Mouse (Mus musculus) forebrain, embryonic 15.5 days (tissue): ENCODE data around the gene Ddx6. TPM values are rescaled to one million over a fixed set of nuclear protein-coding genes. Genes with fewer than 3 reads are reported as not detected.

Experiments used
- ATAC-seq: fragments of 200-750 bp; cut with Nextera tagmentation; replicated peaks from 2 replicates; pipeline ENCODE4 v1.8.0; 2017; ENCODE audit warnings: mild to moderate bottlenecking, moderate TSS enrichment, moderate library complexity
- H3K27ac ChIP-seq: fragments of 300-500 bp; sonication (generic); replicated peaks from 2 replicates; pipeline ENCODE4 v1.5.1; 2015; ENCODE audit warnings: mild to moderate bottlenecking, inconsistent platforms
- H3K27me3 ChIP-seq: fragments of 300-500 bp; sonication (generic); 2 replicates; pipeline ENCODE4 v1.6.1; 2015; ENCODE audit warnings: inconsistent platforms
- H3K36me3 ChIP-seq: fragments of 300-500 bp; sonication (generic); 2 replicates; pipeline ENCODE4 v1.6.1; 2015; ENCODE audit warnings: mild to moderate bottlenecking, inconsistent platforms
- H3K4me1 ChIP-seq: fragments of 300-500 bp; sonication (generic); 2 replicates; pipeline ENCODE4 v1.6.1; 2015; ENCODE audit warnings: inconsistent platforms
- H3K4me2 ChIP-seq: fragments of 300-500 bp; sonication (generic); replicated peaks from 2 replicates; pipeline ENCODE4 v1.6.1; 2015; ENCODE audit warnings: mild to moderate bottlenecking, inconsistent platforms
- H3K4me3 ChIP-seq: fragments of 300-500 bp; sonication (generic); 2 replicates; pipeline ENCODE4 v1.5.1; 2015; ENCODE audit warnings: mild to moderate bottlenecking, inconsistent platforms
- H3K9ac ChIP-seq: fragments of 300-500 bp; sonication (generic); replicated peaks from 2 replicates; pipeline ENCODE4 v1.6.1; 2015; ENCODE audit warnings: mild to moderate bottlenecking, inconsistent platforms
- H3K9me3 ChIP-seq: fragments of 300-500 bp; sonication (generic); 2 replicates; pipeline ENCODE4 v1.6.1; 2016; ENCODE audit warnings: inconsistent platforms
- WGBS: fragments of 180-500 bp; shearing (Covaris S2); methylation state at CpG from one replicate; pipeline ENCODE4 v1.1.7; 2015; ENCODE audit warnings: mixed read lengths; 5-methylcytosine and 5-hydroxymethylcytosine counted together
- polyA plus RNA-seq: library from polyadenylated mRNA; unstranded; fragments of >200 nt; fragmentation: Nextera tagmentation; extraction: Ambion mirVana; gene quantifications from 2 replicates; pipeline ENCODE4 v1.2.1, GENCODE M21; 2015

Ddx6 gene
- polyA plus RNA-seq, 1 experiment from 2014 or later = 23.1 TPM

- no peak for ATAC-seq
- H3K4me2 ChIP-seq = no peak overlapping the region
- no peaks in the 10 kb centered on the region for H3K9me3 ChIP-seq
- no peaks in the 10 kb centered on the region for H3K4me1 ChIP-seq
- H3K27me3 ChIP-seq = no peaks in the 10 kb centered on the region
- 48% methylated on average over 3 of the region's 3 CpGs for WGBS
- no peak overlapping the region for H3K27ac ChIP-seq
- H3K9ac ChIP-seq = no peak overlapping the region
- H3K4me3 ChIP-seq = no peak overlapping the region
- no peaks in the 10 kb centered on the region for H3K36me3 ChIP-seq
These were observed 23.3 kb upstream of the Ddx6 start for GRCm38 (mm10) chr9:44581423-44581822.

- Histone ChIP-seq H3K9me3 (no peaks in the 10 kb centered on the region), H3K4me1 (no peaks in the 10 kb centered on the region), H3K36me3 (no peaks in the 10 kb centered on the region), H3K27ac (no peak overlapping the region), H3K4me3 (no peak overlapping the region), H3K27me3 (no peaks in the 10 kb centered on the region), H3K4me2 (no peak overlapping the region), H3K9ac (no peak overlapping the region)
- 92% methylated on average over 16 of the region's 16 CpGs for WGBS
- no peak for ATAC-seq
These were observed 22.3 kb upstream of the Ddx6 start for GRCm38 (mm10) chr9:44582390-44582789.

DNA sequence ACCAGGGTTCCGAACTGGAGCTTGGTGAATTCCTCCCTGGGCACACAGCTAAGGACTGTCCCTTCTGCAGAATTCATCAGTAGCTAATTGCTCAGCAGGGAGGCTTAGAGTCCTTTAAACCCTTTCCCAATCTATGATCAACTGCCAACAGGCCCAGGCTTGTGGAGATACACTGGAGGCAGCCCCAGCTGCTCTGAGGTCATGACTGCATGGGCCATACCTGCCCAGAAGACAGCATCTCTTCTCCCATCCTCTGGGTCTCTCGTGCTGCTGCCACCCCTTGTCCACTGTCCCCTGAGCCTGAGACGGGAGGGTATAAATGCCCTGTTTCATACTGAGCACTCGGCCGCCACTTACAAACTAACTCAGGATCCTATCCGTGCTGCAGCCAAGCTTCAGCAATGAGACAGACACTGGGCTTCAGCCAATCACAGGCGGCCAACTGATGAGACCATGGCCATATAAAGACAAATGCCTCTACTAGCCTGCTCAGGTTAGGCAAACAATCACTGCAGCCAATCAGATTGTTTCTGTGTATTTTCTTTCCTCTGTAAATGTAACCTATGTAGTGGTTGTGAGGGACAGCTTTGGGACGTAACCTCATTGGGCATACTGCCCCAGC lies 17.9 kb upstream of the Ddx6 start:
- Histone ChIP-seq H3K36me3 (no peaks in the 10 kb centered on the region), H3K27ac (no peak overlapping the region), H3K9ac (no peak overlapping the region), H3K4me2 (no peak overlapping the region), H3K4me3 (no peak overlapping the region), H3K4me1 (no peaks in the 10 kb centered on the region), H3K9me3 (no peaks in the 10 kb centered on the region), H3K27me3 (no peaks in the 10 kb centered on the region)
- no peak for ATAC-seq
- 68% methylated on average over 8 of the region's 8 CpGs for WGBS

- Histone ChIP-seq H3K4me2 (no peak overlapping the region), H3K9ac (no peak overlapping the region), H3K27ac (no peak overlapping the region), H3K36me3 (no peaks in the 10 kb centered on the region), H3K27me3 (no peaks in the 10 kb centered on the region), H3K4me3 (no peak overlapping the region), H3K9me3 (no peaks in the 10 kb centered on the region), H3K4me1 (no peaks in the 10 kb centered on the region)
- 85% methylated on average over 9 of the region's 9 CpGs for WGBS
- ATAC-seq = no peak
These were observed 17.2 kb upstream of the Ddx6 start for GRCm38 (mm10) chr9:44587262-44588160.

GRCm38 (mm10) chr9:44588605-44589004 lies 16.1 kb upstream of the Ddx6 start:
- ATAC-seq = no peak
- Histone ChIP-seq H3K9ac (no peak overlapping the region), H3K4me2 (no peak overlapping the region), H3K4me1 (no peaks in the 10 kb centered on the region), H3K4me3 (no peak overlapping the region), H3K27ac (no peak overlapping the region), H3K27me3 (no peaks in the 10 kb centered on the region), H3K36me3 (no peaks in the 10 kb centered on the region), H3K9me3 (no peaks in the 10 kb centered on the region)
- 78% methylated on average over 9 of the region's 9 CpGs for WGBS

GRCm38 (mm10) chr9:44589095-44589494 lies 15.6 kb upstream of the Ddx6 start:
- no peak overlapping the region for H3K4me2 ChIP-seq
- H3K9ac ChIP-seq = no peak overlapping the region
- H3K36me3 ChIP-seq = no peaks in the 10 kb centered on the region
- no peak overlapping the region for H3K27ac ChIP-seq
- no peaks in the 10 kb centered on the region for H3K9me3 ChIP-seq
- no peak overlapping the region for H3K4me3 ChIP-seq
- H3K27me3 ChIP-seq = no peaks in the 10 kb centered on the region
- no peak for ATAC-seq
- no peaks in the 10 kb centered on the region for H3K4me1 ChIP-seq

DNA sequence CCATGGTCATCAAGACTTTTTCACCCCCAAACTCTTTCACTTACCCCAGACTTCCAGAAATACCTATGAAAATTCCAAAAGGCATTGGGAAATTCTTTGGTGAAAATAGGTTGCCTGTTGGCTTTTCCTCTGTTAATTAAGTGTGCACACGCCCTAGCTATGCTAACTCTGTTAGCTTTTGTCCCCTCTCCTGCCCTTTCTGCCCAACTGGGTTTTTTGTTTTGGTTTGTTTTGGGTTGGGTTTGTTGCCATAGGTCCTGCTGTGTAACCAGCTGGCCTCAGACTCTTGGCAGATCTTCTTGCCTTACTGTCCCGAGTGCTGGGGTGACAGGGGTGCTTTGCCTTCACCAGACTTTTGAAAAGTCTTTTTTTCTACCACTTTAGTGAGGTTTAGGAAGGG lies 13.7 kb upstream of the Ddx6 start:
- WGBS = 5% methylated on average over 2 of the region's 2 CpGs
- H3K4me3 ChIP-seq = no peak overlapping the region
- no peaks in the 10 kb centered on the region for H3K4me1 ChIP-seq
- no peaks in the 10 kb centered on the region for H3K27me3 ChIP-seq
- no peaks in the 10 kb centered on the region for H3K9me3 ChIP-seq
- no peak overlapping the region for H3K9ac ChIP-seq
- no peaks in the 10 kb centered on the region for H3K36me3 ChIP-seq
- H3K27ac ChIP-seq = no peak overlapping the region
- H3K4me2 ChIP-seq = no peak overlapping the region
- no peak for ATAC-seq

- no peaks in the 10 kb centered on the region for H3K4me1 ChIP-seq
- H3K4me2 ChIP-seq = no peak overlapping the region
- H3K9ac ChIP-seq = no peak overlapping the region
- no peaks in the 10 kb centered on the region for H3K9me3 ChIP-seq
- no peak for ATAC-seq
- H3K4me3 ChIP-seq = no peak overlapping the region
- no peaks in the 10 kb centered on the region for H3K27me3 ChIP-seq
- WGBS = 85% methylated on average over 7 of the region's 7 CpGs
- no peaks in the 10 kb centered on the region for H3K36me3 ChIP-seq
- no peak overlapping the region for H3K27ac ChIP-seq
These were observed 13.0 kb upstream of the Ddx6 start for GRCm38 (mm10) chr9:44591595-44592188.

DNA sequence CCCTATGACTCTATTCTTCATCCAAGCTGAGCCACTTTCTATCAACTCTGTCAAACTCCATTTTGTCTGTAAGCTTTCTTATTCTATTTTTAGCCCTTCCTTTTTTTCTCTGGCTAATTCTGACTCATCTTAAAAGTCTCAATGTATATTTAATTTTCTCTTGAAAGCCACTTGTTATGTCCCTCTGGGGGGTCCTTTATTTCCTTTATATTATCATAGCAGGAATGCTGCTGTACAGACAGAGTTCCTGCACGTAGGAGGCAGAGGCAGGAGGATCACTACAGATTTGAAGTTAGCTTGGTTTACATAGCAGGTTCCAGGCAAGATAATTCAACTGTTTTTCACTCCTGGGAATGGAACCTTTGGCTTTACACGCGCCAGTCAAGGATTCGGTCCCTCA lies 11.5 kb upstream of the Ddx6 start:
- WGBS = 80% methylated on average over 4 of the region's 4 CpGs
- H3K9me3 ChIP-seq = no peaks in the 10 kb centered on the region
- ATAC-seq = no peak
- H3K4me1 ChIP-seq = no peaks in the 10 kb centered on the region
- no peaks in the 10 kb centered on the region for H3K36me3 ChIP-seq
- no peak overlapping the region for H3K9ac ChIP-seq
- no peak overlapping the region for H3K27ac ChIP-seq
- H3K4me2 ChIP-seq = no peak overlapping the region
- H3K4me3 ChIP-seq = no peak overlapping the region
- no peaks in the 10 kb centered on the region for H3K27me3 ChIP-seq

DNA sequence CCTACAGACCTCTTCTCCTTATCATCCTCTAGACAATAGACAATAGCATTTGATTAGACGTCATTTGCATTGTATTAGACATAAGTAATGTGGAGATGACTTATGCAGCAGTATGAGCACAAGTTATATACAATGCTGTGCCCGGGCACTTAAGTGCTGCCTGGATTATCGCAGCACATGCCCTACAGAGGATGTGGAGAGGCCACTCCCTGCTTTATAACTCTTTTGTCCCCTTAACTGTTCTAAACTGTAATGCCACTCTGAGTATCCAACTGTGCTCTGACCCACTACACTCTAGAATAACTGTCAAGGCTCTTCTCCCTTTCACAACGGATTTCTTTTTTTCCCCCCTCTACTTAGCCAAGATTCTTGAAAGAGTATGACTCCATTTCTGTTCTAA lies 10.8 kb upstream of the Ddx6 start:
- H3K4me1 ChIP-seq = peaks cover 5% of the 10 kb centered on the region

GRCm38 (mm10) chr9:44594901-44595536 lies 9.7 kb upstream of the Ddx6 start:
- 83% methylated on average over 9 of the region's 9 CpGs for WGBS
- H3K9ac ChIP-seq = no peak overlapping the region
- no peak overlapping the region for H3K4me2 ChIP-seq

More for the DNA sequence above, 10.8 kb upstream of the Ddx6 start:
- no peaks in the 10 kb centered on the region for H3K9me3 ChIP-seq
- H3K4me3 ChIP-seq = no peak overlapping the region
- no peak overlapping the region for H3K27ac ChIP-seq
- no peak overlapping the region for H3K4me2 ChIP-seq
- ATAC-seq = no peak
- 84% methylated on average over 4 of the region's 4 CpGs for WGBS
- H3K27me3 ChIP-seq = no peaks in the 10 kb centered on the region
- H3K9ac ChIP-seq = no peak overlapping the region
- no peaks in the 10 kb centered on the region for H3K36me3 ChIP-seq

GRCm38 (mm10) chr9:44595537-44595930 lies 9.2 kb upstream of the Ddx6 start:
- Histone ChIP-seq H3K4me3 (no peak overlapping the region), H3K36me3 (no peaks in the 10 kb centered on the region)
- no peak for ATAC-seq

More at GRCm38 (mm10) chr9:44594901-44595536, 9.7 kb upstream of the Ddx6 start:
- Histone ChIP-seq H3K36me3 (no peaks in the 10 kb centered on the region), H3K27me3 (no peaks in the 10 kb centered on the region), H3K4me3 (no peak overlapping the region), H3K27ac (no peak overlapping the region), H3K4me1 (peaks cover 11% of the 10 kb centered on the region), H3K9me3 (no peaks in the 10 kb centered on the region)
- no peak for ATAC-seq

More at GRCm38 (mm10) chr9:44595537-44595930, 9.2 kb upstream of the Ddx6 start:
- Histone ChIP-seq H3K4me2 (no peak overlapping the region), H3K4me1 (peaks cover 11% of the 10 kb centered on the region), H3K27ac (no peak overlapping the region), H3K9me3 (no peaks in the 10 kb centered on the region), H3K9ac (no peak overlapping the region), H3K27me3 (no peaks in the 10 kb centered on the region)
- 86% methylated on average over 1 of the region's 1 CpGs for WGBS
